Mouse (Mus musculus) splenic B cell, adult 2 months (primary cell): Measurements from ENCODE around the gene Xlr5a.

Experiments
- DNase-seq: peaks from one replicate; pipeline ENCODE4 v3.0.0-alpha.2; 2011; ENCODE audit warnings: low read depth, low spot score
- H3K27me3 ChIP-seq: 2 replicates; pipeline ENCODE4 v1.6.1; 2012; ENCODE audit warnings: mild to moderate bottlenecking, low read length, moderate library complexity, mixed read lengths; ENCODE audit not compliant: control insufficient read depth, poor library complexity, insufficient read depth, severe bottlenecking
- H3K36me3 ChIP-seq: 2 replicates; pipeline ENCODE4 v1.6.1; 2012; ENCODE audit warnings: mild to moderate bottlenecking, low read length, moderate library complexity, mixed read lengths; ENCODE audit not compliant: control insufficient read depth, poor library complexity, insufficient read depth, severe bottlenecking

The Xlr5a gene

GRCm38 (mm10) chrX:73064415-73064793, 228.4 kb downstream of the Xlr5a start, which contains the start of gene Pnma3:
Gene Pnma3 (plus strand): TSS chrX:73064787.
- no peak for DNase-seq
- Histone ChIP-seq H3K27me3 (no peaks in the 10 kb centered on the region), H3K36me3 (no peaks in the 10 kb centered on the region)

GRCm38 (mm10) chrX:73063512-73064414, 229.0 kb downstream of the Xlr5a start:
- no peak for DNase-seq
- H3K27me3 ChIP-seq = no peaks in the 10 kb centered on the region
- H3K36me3 ChIP-seq = no peaks in the 10 kb centered on the region

- DNase-seq = no peak
- Histone ChIP-seq H3K27me3 (no peaks in the 10 kb centered on the region), H3K36me3 (no peaks in the 10 kb centered on the region)
Observed at GRCm38 (mm10) chrX:73062323-73062722, 230.5 kb downstream of the Xlr5a start.

- H3K27me3 ChIP-seq = no peaks in the 10 kb centered on the region
- no peaks in the 10 kb centered on the region for H3K36me3 ChIP-seq
- no peak for DNase-seq
Observed at GRCm38 (mm10) chrX:73061528-73061927, 231.2 kb downstream of the Xlr5a start.
